Mouse (Mus musculus) E14TG2a.4 (cell line): Measurements from ENCODE around the gene Fkbp4.

Experiments
- CTCF ChIP-seq: conservative IDR thresholded peaks from 2 replicates; pipeline ENCODE4 v1.5.1; 2014; ENCODE audit warnings: low read length
- NANOG ChIP-seq: IDR thresholded peaks from 2 replicates; pipeline ENCODE4 v1.6.1; 2014; ENCODE audit warnings: borderline replicate concordance, low read length, mixed read lengths
- POU5F1 ChIP-seq: IDR thresholded peaks from 2 replicates; pipeline ENCODE4 v1.6.1; 2014; ENCODE audit warnings: low read length, borderline replicate concordance

DNA sequence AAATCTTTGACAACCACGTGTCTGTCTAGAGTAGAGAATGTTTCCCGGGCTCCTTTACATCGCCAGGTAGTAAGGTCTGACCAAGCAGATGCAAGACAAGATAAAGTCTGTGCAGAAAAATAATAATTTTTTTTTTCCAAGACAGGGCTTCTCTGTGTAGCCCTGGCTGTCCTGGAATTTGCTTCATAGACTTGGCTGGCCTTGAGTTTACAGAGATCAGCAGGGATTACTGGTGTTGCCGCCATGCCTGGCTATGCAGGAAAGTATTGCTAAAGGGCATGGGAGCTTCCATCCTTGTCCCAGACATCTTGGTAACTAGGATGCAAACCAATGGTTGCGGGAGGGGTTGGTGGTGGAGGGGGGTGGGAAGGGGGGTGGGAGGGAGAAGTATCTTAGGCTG lies 18.7 kb upstream of the Fkbp4 start:
- TF ChIP-seq CTCF (no peak), POU5F1 (no peak), NANOG (no peak)
